Mouse (Mus musculus) testis, postnatal 14 days (tissue): ENCODE results near the gene Cybrd1.

Experiments
- DNase-seq: peaks from one replicate; pipeline ENCODE4 v3.0.0; 2021; ENCODE audit warnings: low spot score

The Cybrd1 gene

DNA sequence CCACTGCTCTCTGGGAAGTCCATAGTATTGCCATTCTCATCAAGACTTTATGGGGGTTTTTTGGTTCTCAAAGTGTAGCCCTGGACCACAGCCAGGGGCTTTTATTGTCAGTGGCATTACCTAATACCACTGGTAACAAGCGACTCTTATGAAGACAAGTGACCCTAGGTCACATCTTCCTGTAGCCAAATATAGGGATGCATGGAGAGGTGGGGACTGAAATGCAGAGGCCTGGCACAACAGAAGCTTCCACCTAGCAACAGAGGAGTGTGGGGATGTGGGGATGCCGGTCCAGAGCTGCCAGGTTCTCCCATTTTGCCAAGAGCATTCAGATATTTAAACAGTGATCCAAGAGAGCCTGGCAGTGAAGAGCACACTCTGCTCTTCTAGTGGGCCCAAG, 5.9 kb downstream of the Cybrd1 start:
- DNase-seq = no peak

DNA sequence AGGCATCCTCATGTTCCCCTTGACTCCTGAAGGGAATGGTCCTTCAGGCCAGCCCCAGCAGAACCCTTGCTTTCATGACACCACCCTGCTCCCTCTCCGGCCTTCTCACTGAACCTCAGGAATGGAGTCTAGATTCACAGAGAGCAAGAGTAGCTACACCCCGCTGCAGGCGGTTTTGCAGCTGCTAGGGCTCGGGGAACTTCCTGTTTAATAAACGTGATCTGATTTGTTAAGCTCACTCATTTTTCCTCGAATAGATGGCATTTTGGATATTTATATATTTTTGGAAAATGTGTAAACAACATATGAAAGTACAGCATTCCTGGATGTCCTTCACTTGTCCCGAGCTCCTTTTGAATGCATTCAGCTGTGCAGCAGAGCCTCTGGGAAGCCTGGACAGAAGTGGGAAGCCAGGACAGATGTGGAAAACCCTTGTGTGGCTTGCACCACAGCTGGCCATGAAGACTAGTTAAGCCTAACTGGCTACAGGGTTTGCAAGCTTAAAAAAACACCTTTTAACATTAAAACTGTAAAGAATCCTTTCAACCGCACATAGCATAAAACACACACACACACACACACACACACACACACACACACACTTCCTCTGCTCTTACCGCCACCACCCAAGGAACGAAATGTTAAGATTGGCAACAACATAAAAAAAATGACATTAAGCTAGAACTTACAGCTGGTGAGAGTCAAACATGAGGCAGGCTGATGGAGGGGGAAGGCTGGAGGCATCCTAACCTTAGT, 10.2 kb downstream of the Cybrd1 start:
- DNase-seq = no peak

DNA sequence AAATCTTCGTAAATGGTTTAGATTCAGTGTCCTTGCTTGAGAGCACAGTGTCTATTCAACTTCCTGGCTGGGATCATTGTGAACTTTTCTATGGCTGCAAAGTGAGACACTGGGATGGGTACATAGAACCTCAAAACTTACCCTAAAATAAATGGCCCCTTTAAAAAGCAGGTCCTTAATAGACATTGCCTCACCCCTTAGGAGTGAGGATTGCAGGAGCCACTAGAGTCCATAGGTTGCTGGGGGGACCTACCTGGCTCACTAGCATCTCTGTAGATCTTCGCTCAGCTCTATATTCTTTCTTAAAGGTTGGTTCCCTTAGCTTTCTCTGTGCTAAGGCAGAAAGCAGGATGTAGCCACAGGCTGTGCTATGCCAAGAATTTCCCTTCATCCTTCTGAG, 12.6 kb downstream of the Cybrd1 start:
- DNase-seq = no peak

DNA sequence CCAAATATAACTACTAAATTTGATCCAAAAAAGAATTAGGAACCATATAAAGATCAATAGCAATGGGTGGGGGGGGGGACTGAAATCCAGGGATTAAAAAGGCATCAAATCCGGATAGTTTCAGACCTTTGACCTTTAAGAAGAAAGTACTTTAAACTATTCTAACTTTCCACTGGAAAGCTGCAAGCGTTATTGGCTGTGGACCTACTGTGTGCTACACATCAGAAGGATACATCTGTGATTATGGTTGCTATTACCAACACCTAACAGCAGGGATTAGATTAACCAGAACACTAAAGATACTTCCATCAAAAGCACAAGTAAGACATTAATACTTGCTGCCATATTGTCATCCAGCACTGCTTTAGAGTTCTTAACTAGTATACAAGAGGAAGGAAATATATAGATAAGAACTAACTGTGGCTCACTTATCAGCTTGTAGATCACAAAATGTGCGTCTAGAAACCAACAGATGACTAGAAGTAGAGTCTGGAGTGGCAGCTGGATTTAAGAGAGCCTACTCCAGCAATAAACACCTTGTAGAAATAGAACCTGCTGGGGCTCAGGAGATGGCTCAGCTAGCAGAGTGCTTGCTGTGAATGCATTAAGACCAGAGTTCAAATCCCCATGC, 14.3 kb downstream of the Cybrd1 start:
- no peak for DNase-seq

DNA sequence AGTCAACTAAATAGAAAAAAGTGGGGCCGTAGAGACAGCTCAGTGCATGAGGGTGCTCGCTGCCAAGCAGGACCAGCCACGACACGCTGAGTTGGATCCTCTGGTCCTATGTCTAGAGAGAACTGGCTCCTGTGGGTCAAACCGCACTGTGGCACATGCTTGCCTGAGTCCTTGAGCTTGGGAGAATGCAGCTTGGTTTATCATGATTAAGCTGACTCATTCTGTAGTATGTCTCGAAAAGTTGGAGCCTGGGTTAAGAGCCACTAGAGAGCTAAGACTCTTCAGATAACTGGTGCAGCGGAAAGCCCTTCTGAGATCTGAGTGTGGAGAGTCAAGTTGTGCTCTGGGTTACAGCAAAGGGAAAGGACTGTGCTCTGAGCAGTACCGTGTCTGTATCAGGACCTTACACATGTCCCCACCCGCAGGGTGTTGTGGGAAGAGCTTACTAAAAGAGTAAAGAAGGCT, 16.4 kb downstream of the Cybrd1 start:
- DNase-seq = no peak

DNA sequence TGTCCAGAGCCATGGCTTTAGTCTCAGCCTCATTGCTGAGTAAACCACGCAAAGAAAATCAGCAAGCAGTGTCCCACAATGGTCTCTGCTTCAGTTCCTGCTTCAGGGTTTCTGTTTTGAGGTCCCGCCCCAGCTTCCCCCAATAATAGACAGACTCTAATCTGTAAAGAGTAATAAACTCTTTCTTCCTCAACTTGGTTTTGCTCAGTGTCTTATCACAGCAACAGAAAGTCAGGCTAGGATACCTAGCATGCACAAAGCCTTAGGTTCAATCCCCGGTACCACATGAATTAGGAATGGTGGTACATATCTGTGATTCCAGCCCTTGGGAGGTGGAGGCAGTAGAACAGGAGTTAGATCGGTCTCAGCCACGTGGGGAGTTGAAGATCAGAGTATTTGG, 17.1 kb downstream of the Cybrd1 start:
- no peak for DNase-seq

DNA sequence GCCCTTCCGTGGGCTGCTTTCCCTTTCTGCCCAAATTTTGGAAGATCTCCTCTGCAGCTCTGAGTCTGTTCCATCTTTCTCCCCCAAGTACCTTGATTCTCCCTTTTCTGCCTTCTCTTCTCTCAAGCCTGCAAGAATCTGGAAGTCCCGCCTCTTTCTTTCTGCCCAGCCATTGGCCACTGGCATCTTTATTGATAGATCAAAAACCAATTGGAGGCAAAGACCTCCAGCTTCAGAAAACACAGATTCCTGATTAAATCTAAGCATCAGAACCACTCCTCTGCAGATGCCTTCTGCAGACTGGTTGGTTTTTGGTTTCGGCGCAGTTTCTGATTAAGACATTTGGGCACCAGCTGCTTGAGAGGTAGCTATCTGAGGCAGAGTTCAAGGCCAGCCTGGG, 22.9 kb downstream of the Cybrd1 start:
- DNase-seq = no peak

DNA sequence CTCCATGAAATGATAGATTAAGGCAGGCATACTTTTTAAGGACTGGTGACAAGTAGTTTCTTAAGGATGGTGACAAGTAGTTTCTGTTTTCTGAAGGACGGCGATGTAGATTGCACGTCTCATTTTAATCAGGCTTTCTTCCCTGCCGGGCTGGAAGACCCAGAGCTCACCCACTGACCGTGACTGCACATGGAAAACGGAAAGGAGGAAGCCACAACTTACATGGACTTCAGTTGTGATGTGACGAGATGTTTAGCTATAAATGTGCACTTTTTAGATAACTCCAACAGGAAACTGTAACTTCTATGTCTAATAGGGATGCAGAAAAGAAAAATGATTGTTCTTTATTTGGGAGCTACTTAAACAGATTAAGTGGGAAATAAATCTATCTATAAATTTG, 24.7 kb downstream of the Cybrd1 start:
- DNase-seq = no peak

DNA sequence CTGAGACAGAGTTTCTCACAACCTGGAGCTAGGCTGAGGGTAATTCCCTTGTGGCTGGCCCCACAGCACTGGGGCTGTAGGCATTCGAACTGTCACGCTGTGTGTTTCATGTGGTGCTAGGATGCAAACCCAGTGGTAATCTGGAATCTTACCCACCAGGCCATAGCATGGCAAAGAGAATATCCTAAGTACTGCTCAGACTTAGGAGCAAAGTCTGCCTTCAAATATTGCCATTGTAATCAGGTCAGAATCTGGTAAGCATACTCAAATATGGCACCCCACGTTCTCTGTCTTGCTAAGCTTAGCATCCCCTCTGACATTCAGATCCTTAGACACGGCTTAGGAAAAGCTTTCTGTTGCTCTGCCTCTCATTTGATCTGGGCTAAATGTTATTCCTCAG, 28.1 kb downstream of the Cybrd1 start:
- no peak for DNase-seq

DNA sequence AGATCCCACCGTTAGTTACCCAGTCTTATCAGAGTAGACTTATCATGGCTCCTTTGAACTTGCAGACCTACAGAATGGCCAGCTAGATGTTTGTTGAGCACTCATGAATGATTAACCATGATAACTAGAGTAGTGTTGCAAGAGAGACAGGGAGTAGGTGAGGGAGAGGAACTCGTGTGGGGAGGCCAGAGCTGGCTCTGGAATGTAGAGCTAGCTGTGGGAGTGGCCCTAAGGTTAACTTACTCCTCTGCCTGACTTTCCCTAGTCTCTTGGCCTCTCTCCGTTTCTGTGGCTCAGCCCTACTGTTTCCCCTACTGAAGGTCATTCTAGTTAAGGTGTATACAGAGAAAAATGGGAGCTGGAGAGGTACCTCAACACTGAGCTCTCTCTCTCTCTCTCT, 28.5 kb downstream of the Cybrd1 start:
- DNase-seq = no peak

DNA sequence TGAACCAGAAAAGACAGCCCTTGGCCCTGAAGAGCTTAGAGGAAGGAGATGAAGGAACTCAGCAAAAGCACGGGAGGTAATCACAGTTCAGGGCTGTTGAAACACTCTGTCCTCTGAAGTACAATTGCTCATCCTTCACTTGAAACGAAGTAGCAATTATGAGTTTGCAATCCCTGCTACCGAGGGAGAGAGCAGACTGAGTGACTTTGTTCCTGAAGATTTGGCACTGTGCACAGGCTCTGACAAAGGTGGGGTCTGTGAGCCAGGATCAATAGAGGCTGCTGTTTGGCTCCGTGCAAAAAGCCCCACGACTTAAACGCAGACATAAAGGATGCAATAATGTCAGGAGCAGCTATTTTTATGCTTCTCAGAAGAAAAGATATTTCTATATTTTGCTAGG, 30.1 kb downstream of the Cybrd1 start:
- peak; percentile 57 for DNase-seq

DNA sequence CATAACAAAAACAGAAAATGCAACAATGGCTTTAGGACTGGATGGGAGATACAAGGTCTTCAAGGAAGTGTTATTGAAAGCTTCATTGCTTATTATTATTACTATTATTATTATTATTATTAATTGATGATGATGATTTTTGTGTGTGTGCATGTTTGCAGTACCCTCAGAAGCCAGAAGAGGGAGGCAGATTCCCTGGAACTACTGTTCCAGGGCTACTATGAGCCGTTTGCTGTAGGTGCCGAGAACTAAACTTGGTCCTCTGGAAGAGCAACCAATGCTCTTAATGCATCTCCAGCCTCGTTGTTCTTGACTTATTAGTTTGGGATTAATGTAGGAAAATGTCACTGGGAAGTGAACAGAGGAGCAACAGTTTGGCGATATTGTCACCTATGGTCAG, 34.4 kb downstream of the Cybrd1 start:
- no peak for DNase-seq

DNA sequence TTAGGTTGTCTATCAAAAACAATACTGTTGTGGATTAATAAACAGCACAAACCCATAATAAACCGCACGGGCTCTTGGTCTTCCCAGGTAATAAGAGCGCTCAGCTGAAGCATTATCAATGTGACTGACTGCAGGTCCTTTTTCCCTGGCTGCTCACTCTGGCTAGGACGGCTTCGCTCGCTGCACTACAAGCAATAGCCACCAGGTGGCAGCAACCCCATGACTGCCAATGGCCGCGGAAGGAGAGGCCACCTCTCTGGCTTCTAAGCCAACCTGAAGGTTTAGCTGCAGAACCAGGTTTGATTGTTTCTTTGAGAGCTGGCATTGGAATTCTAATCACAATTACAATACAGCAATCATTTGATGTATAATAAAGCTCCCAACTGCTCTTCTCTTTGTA, 37.8 kb downstream of the Cybrd1 start:
- DNase-seq = peak; percentile 53

DNA sequence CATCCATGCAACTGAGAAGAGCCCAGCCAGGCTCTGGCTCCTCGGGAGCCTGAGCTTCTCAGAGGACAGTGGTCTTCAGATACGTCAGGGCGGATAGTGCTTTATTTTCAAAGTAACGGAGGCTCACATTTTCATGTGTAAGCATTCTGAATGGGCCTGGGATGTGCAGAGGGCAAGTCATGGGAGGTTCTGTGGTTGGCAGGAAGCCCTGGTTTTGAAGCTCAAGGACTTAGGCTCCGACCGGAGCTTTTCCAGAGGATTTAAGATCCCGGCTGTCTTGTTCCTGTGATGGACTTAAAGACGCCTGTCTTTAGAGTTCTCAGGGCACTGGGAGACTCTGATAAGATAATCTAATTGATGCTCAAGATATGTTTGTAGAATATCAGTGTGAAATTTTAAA, 38.7 kb downstream of the Cybrd1 start:
- no peak for DNase-seq

DNA sequence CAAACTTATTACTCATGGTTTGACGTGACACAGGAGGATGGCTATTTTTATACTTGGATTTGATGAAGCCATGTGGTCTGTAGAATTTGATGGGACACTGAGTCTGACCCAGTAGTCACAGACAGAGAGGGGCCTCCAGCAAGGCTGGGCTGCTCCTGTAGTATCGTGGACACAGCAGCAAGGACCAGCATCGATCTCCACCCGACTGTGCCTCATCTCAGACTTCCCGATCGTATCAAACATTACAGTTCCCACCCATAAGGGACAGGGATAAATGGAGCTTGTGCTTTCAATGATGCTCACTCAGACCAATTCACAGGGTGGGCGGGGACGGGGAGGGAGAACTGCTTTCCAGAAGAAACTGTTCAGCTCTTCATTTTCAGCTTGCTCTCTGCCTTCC, 40.2 kb downstream of the Cybrd1 start:
- no peak for DNase-seq

DNA sequence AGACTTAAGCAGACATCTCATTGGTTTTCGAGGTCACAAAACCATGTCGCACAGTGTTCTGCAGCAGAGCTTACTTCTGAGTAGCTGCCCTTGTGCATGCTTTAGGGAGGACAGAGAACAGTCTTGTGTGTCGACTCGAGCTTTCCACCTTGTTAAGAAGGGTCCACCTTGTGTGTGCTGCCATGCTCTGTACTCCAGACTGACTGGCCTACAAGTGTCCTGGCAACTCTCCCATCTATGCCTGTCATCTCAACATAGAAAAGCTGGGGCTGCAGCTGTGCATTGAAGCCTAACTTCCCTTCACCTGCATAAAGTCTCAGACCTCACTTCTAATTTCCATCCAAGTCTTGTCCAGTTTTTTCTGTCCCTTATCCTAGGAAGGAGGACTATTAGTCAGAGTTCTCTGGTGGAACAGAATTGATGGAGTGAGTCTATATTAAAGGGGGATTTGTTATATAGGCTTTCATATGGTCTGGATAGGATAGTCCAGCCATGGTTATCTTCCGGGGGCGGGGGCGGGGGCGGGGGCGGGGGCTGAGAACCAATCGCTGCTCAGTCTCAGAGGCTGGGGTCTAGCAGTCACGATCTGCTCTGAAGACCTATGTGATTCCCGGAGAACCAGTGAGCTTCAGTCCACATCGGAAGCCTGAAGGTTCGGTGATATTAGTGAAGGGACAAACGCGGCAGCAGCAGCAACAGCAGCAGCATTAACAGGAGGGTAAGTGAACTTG, 42.0 kb downstream of the Cybrd1 start:
- no peak for DNase-seq

DNA sequence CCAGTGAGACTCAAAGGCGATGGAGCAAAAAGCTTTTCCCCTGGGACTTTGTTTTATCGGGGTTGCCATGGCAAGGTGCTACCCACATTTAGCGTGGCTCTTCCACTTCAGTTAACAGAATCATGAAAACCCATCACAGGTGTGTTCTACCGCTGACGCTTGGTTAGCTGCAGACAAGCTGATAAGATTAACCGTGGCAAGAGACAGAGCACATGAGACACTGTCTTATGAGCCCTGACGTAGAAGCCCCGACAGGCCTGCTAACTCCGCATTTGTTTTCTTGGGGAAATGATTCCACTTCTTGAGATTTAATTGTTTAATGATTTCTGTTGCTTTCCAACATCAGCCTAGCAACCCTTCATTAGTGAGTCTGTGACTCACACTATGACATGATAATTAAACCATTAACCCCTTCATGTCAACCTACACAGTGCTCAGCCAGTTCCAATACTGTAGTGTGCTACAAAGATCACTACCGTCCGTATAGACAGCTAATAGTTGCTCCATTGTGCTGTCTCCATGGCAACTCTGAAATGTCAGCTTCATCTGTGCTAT, 42.7 kb downstream of the Cybrd1 start:
- DNase-seq = no peak

DNA sequence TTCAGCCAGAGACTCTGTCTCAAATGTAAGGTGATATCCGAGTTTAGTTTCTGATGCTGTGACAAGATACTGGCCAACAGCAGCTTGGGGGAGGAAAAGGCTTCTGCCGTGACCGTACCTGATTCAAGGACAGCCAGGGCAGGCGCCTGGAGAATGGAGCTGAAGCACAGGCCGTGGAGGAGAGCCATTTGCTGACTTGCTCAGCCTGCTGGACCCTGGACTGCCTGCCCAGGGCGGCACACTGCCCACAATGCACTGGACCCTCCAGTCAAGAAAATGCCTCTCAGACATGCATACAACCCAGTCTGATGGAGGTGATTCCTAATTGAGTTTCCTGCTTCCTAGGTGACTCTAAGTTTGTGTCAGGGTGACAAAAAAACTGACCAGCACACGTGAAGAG, 43.8 kb downstream of the Cybrd1 start:
- no peak for DNase-seq

DNA sequence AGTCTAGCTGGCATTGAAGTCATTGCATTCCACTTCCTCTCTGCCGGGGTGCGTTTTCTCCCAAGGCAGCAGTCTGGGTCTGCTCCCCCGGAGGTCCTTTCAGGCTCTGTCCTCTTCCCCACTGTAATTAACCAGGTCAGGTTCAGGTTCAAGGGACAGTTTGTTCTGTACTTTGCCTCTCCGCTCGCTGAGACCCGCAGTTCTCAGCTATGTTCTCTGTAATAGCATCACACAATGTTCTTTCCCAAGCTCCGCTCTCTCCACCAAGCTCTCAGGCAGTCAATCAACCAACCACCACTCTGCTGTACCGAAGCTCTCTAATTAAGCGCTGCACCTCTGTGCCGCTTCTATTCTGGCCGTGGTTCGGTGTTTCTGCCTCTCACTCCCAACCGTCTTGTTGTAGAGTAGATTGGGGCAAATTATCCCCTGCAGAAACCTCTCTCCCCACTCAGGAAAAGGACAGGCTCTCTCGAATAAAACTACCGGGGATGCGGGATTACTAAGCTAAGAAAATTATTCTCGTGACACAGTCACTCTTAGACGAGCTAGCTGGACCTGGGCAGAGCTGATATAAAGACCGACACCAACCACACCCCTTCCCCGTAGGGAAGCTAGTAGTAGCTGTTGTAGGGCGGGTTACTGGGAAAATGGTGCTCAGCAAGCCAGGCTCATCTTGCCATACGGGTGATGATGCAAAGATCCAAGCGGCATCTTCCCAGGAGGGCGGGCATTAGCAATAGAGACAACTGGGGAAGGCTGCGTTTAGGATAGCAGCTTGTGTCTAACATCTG, 45.3 kb downstream of the Cybrd1 start:
- peak; percentile 51 for DNase-seq

DNA sequence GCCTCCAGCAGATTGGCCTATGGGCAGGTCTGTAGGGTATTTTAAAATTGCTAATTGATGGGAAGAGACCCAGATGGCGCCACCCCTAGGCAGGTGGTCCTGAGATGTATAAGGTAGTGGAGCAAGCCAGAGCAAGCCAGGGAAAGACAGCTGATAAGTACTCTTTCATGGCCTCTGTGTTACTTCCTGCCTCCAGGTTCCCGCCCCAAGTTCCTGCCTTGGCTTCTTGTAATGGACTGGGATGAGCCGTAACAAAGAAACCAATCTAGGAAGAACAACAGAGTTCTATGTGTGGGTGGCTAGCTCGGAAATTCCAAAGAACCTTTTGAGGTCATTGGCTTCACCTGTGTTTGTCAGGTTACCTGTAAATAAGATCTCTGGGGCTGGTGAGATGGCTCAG, 49.5 kb downstream of the Cybrd1 start:
- DNase-seq = no peak

DNA sequence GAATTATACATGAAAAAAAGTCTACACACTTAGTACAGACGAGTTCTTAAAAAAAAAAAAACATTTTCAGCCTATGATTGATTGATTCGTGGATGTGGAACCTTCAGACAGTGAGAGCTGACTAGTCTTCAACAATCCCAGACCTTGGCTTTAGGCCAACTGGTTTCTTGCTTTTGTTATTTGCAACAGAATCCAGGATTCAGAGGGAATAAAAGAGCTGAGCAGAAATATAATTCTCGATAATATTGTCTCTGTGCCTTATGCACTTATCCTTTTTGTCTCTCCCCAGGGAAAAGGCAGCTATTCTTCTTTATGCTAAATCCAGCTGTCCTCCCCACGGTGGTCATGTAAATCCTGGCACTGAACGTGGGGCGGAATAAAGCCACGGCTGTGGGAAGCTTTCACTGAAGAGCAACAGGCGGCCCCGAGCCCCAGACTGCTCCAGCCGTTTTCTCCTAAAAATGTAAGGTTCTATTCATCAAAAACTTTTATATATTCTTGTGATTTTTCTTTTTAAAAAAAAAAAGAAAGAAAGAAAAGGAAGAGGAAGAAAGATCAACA, 50.8 kb downstream of the Cybrd1 start:
- DNase-seq = no peak

DNA sequence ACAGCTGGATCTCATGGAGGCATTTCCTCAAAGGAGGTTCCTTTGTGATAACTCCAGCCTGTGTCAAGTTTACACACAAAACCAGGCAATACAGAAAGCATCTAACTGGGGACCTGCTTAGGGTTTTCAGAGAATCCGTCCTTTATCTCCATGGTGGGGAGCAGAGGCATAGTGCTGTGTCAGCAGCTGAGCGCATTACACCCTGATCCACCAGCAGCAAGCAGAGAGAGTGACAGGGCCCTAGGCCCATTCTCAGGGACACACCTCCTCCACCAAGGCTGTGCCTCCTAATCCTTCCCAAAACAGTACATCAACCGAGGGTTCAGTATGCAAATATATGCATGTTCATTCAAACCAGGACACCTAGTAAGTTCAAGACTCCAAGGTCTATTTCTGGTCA, 55.3 kb downstream of the Cybrd1 start:
- no peak for DNase-seq
